Mouse (Mus musculus): ENCODE data around the gene Ncs1. TPM values are rescaled to one million over a fixed set of nuclear protein-coding genes. Genes with fewer than 3 reads are reported as not detected.

Ncs1 gene
- polyA plus RNA-seq, 1 experiment from 2014 or later, result 51.7 TPM

GRCm38 (mm10) chr2:31241639-31242038 is 4.0 kb upstream of the Ncs1 start:
- ATAC-seq (ENCODE audit: insufficient number of reproducible peaks, insufficient read depth, low FRiP score, low read depth), result no peak
- H3K4me3 ChIP-seq (ENCODE audit: control insufficient read depth in 1 of 2, insufficient read depth in 1 of 2, low read depth in 1 of 2, low read length in 2 of 2), result no peak overlapping the region
- peaks cover 16 to 22% of the 10 kb centered on the region in 2 experiments for H3K4me1 ChIP-seq (ENCODE audit: control insufficient read depth in 2 of 2, insufficient read depth in 2 of 2, low read length in 2 of 2)
- 9% methylated on average over 7 of the region's 7 CpGs for WGBS
- no peaks in the 10 kb centered on the region for H3K36me3 ChIP-seq (ENCODE audit: control insufficient read depth, insufficient read depth, low read length)
- no peak overlapping the region for H3K27ac ChIP-seq (replicated peaks in 1 of 2; ENCODE audit: control insufficient read depth in 1 of 2, insufficient read depth in 1 of 2, low read depth in 2 of 2, low read length in 2 of 2)
- 0 out of 2 replicates have a peak, but pooled peaks cover 5% of the 10 kb centered on the region for H3K27me3 ChIP-seq (ENCODE audit: control insufficient read depth, insufficient read depth, low read length)
- H3K9ac ChIP-seq (ENCODE audit: low read length), result no peak overlapping the region
- no peaks in the 10 kb centered on the region for H3K9me3 ChIP-seq (ENCODE audit: control insufficient read depth, low read length)
- no peak overlapping the region for H3K4me2 ChIP-seq (ENCODE audit: low read length)

- no peak overlapping the region for H3K4me3 ChIP-seq (ENCODE audit: control insufficient read depth in 1 of 2, insufficient read depth in 1 of 2, low read depth in 1 of 2, low read length in 2 of 2)
- H3K27me3 ChIP-seq (ENCODE audit: control insufficient read depth, insufficient read depth, low read length), result 0 out of 2 replicates have a peak, but pooled peaks cover 5% of the 10 kb centered on the region
- 63% methylated on average over 8 of the region's 8 CpGs for WGBS
- no peaks in the 10 kb centered on the region for H3K9me3 ChIP-seq (ENCODE audit: control insufficient read depth, low read length)
- H3K36me3 ChIP-seq (ENCODE audit: control insufficient read depth, insufficient read depth, low read length), result peaks cover 10% of the 10 kb centered on the region
- H3K27ac ChIP-seq (replicated peaks in 1 of 2; ENCODE audit: control insufficient read depth in 1 of 2, insufficient read depth in 1 of 2, low read depth in 2 of 2, low read length in 2 of 2), result 0 out of 4 replicates have a peak overlapping the region, but pooled peaks of 1 of the 2 experiments have one; percentile 89
- peaks cover 34 to 47% of the 10 kb centered on the region in 2 experiments for H3K4me1 ChIP-seq (ENCODE audit: control insufficient read depth in 2 of 2, insufficient read depth in 2 of 2, low read length in 2 of 2)
- no peak for ATAC-seq (ENCODE audit: insufficient number of reproducible peaks, insufficient read depth, low FRiP score, low read depth)
- no peak overlapping the region for H3K4me2 ChIP-seq (ENCODE audit: low read length)
- H3K9ac ChIP-seq (ENCODE audit: low read length), result no peak overlapping the region; the same call in 1 of the 2 replicates
These were observed 1.4 kb upstream of the Ncs1 start for GRCm38 (mm10) chr2:31244216-31244615.

- Histone ChIP-seq H3K36me3 (ENCODE audit: control insufficient read depth, insufficient read depth, low read length) (peaks cover 16% of the 10 kb centered on the region), H3K9ac (ENCODE audit: low read length) (peak overlapping the region; percentile 96), H3K27ac (replicated peaks in 1 of 2; ENCODE audit: control insufficient read depth in 1 of 2, insufficient read depth in 1 of 2, low read depth in 2 of 2, low read length in 2 of 2) (peak overlapping the region; percentile 26 to 89), H3K9me3 (ENCODE audit: control insufficient read depth, low read length) (no peaks in the 10 kb centered on the region), H3K4me2 (ENCODE audit: low read length) (peak overlapping the region; percentile 80), H3K4me1 (ENCODE audit: control insufficient read depth in 2 of 2, insufficient read depth in 2 of 2, low read length in 2 of 2) (peaks cover 37 to 53% of the 10 kb centered on the region in 2 experiments), H3K27me3 (ENCODE audit: control insufficient read depth, insufficient read depth, low read length) (0 out of 2 replicates have a peak, but pooled peaks cover 5% of the 10 kb centered on the region), H3K4me3 (ENCODE audit: control insufficient read depth in 1 of 2, insufficient read depth in 1 of 2, low read depth in 1 of 2, low read length in 2 of 2) (peak overlapping the region; percentile 69 to 89)
- ATAC-seq (ENCODE audit: insufficient number of reproducible peaks, insufficient read depth, low FRiP score, low read depth), result no peak
- 20% methylated on average over 5 of the region's 5 CpGs for WGBS
These were observed 572 bp upstream of the Ncs1 start for GRCm38 (mm10) chr2:31245051-31245450.

- Histone ChIP-seq H3K27ac (replicated peaks in 1 of 2; ENCODE audit: control insufficient read depth in 1 of 2, insufficient read depth in 1 of 2, low read depth in 2 of 2, low read length in 2 of 2) (peak overlapping the region; percentile 44 to 89), H3K4me1 (ENCODE audit: control insufficient read depth in 2 of 2, insufficient read depth in 2 of 2, low read length in 2 of 2) (peaks cover 39 to 67% of the 10 kb centered on the region in 2 experiments), H3K36me3 (ENCODE audit: control insufficient read depth, insufficient read depth, low read length) (peaks cover 16% of the 10 kb centered on the region), H3K4me3 (ENCODE audit: control insufficient read depth in 1 of 2, insufficient read depth in 1 of 2, low read depth in 1 of 2, low read length in 2 of 2) (peak overlapping the region; percentile 69 to 89), H3K27me3 (ENCODE audit: control insufficient read depth, insufficient read depth, low read length) (0 out of 2 replicates have a peak, but pooled peaks cover 5% of the 10 kb centered on the region), H3K4me2 (ENCODE audit: low read length) (peak overlapping the region; percentile 80), H3K9ac (ENCODE audit: low read length) (peak overlapping the region; percentile 96), H3K9me3 (ENCODE audit: control insufficient read depth, low read length) (no peaks in the 10 kb centered on the region)
- ATAC-seq (ENCODE audit: insufficient number of reproducible peaks, insufficient read depth, low FRiP score, low read depth), result peak; percentile 21; the same call in 1 of the 2 replicates
- WGBS, result 2% methylated on average over 37 of the region's 41 CpGs
These were observed 788 bp downstream of the Ncs1 start for GRCm38 (mm10) chr2:31246251-31246971.

GRCm38 (mm10) chr2:31248856-31249255 is 3.2 kb downstream of the Ncs1 start:
- H3K4me2 ChIP-seq (ENCODE audit: low read length), result no peak overlapping the region
- H3K27ac ChIP-seq (replicated peaks in 1 of 2; ENCODE audit: control insufficient read depth in 1 of 2, insufficient read depth in 1 of 2, low read depth in 2 of 2, low read length in 2 of 2), result no peak overlapping the region
- no peak overlapping the region; the same call in 1 of the 2 replicates for H3K9ac ChIP-seq (ENCODE audit: low read length)
- 86% methylated on average over 6 of the region's 6 CpGs for WGBS
- peaks cover 16% of the 10 kb centered on the region for H3K36me3 ChIP-seq (ENCODE audit: control insufficient read depth, insufficient read depth, low read length)
- H3K4me3 ChIP-seq (ENCODE audit: control insufficient read depth in 1 of 2, insufficient read depth in 1 of 2, low read depth in 1 of 2, low read length in 2 of 2), result no peak overlapping the region
- H3K4me1 ChIP-seq (ENCODE audit: control insufficient read depth in 2 of 2, insufficient read depth in 2 of 2, low read length in 2 of 2), result peaks cover 36 to 64% of the 10 kb centered on the region in 2 experiments
- H3K9me3 ChIP-seq (ENCODE audit: control insufficient read depth, low read length), result no peaks in the 10 kb centered on the region
- no peaks in the 10 kb centered on the region for H3K27me3 ChIP-seq (ENCODE audit: control insufficient read depth, insufficient read depth, low read length)
- no peak for ATAC-seq (ENCODE audit: insufficient number of reproducible peaks, insufficient read depth, low FRiP score, low read depth)

- 96% methylated on average over 4 of the region's 4 CpGs for WGBS
These were observed 6.5 kb downstream of the Ncs1 start for GRCm38 (mm10) chr2:31252167-31252566.

GRCm38 (mm10) chr2:31253463-31253862 is 7.8 kb downstream of the Ncs1 start:
- Histone ChIP-seq H3K4me3 (ENCODE audit: control insufficient read depth in 1 of 2, insufficient read depth in 1 of 2, low read depth in 1 of 2, low read length in 2 of 2) (no peak overlapping the region), H3K27ac (replicated peaks in 1 of 2; ENCODE audit: control insufficient read depth in 1 of 2, insufficient read depth in 1 of 2, low read depth in 2 of 2, low read length in 2 of 2) (peak overlapping the region in 1 of 2 experiments; percentile 97; a peak in 1 of 4 replicates), H3K9me3 (ENCODE audit: control insufficient read depth, low read length) (no peaks in the 10 kb centered on the region), H3K4me1 (ENCODE audit: control insufficient read depth in 2 of 2, insufficient read depth in 2 of 2, low read length in 2 of 2) (peaks cover 48 to 77% of the 10 kb centered on the region in 2 experiments), H3K36me3 (ENCODE audit: control insufficient read depth, insufficient read depth, low read length) (peaks cover 13% of the 10 kb centered on the region; the same call in 1 of the 2 replicates), H3K4me2 (ENCODE audit: low read length) (no peak overlapping the region), H3K9ac (ENCODE audit: low read length) (no peak overlapping the region), H3K27me3 (ENCODE audit: control insufficient read depth, insufficient read depth, low read length) (no peaks in the 10 kb centered on the region)
- ATAC-seq (ENCODE audit: insufficient number of reproducible peaks, insufficient read depth, low FRiP score, low read depth), result no peak
- WGBS, result 85% methylated on average over 3 of the region's 3 CpGs

More at GRCm38 (mm10) chr2:31252167-31252566, 6.5 kb downstream of the Ncs1 start:
- Histone ChIP-seq H3K4me1 (ENCODE audit: control insufficient read depth in 2 of 2, insufficient read depth in 2 of 2, low read length in 2 of 2) (peaks cover 48 to 77% of the 10 kb centered on the region in 2 experiments), H3K4me2 (ENCODE audit: low read length) (no peak overlapping the region), H3K9me3 (ENCODE audit: control insufficient read depth, low read length) (no peaks in the 10 kb centered on the region), H3K9ac (ENCODE audit: low read length) (no peak overlapping the region), H3K4me3 (ENCODE audit: control insufficient read depth in 1 of 2, insufficient read depth in 1 of 2, low read depth in 1 of 2, low read length in 2 of 2) (no peak overlapping the region), H3K27me3 (ENCODE audit: control insufficient read depth, insufficient read depth, low read length) (no peaks in the 10 kb centered on the region), H3K36me3 (ENCODE audit: control insufficient read depth, insufficient read depth, low read length) (peaks cover 16% of the 10 kb centered on the region), H3K27ac (replicated peaks in 1 of 2; ENCODE audit: control insufficient read depth in 1 of 2, insufficient read depth in 1 of 2, low read depth in 2 of 2, low read length in 2 of 2) (no peak overlapping the region)
- ATAC-seq (ENCODE audit: insufficient number of reproducible peaks, insufficient read depth, low FRiP score, low read depth), result no peak
